Mouse (Mus musculus) heart, embryonic 14.5 days (tissue): ENCODE measurements at regions not wholly inside any gene's neighbourhood (a gene's known extent, or its start where the extent isn't known, plus 50 kb on each side); places are given as distances from the start of the nearest gene placed in this dataset.

ENCODE experiments used
- ATAC-seq: fragments of 200-750 bp; cut with Nextera tagmentation; 2 replicates; pipeline ENCODE4 v1.8.0; 2017; ENCODE audit warnings: low read depth, moderate TSS enrichment; ENCODE audit not compliant: insufficient number of reproducible peaks, insufficient read depth, low FRiP score
- H3K27ac ChIP-seq, 2 experiments: fragments of 200-500 bp in 1 of 2; fragments of 300-500 bp in 1 of 2; sonication (generic) in 1 of 2; replicated peaks in 1 of 2; 2 replicates each; pipeline ENCODE4 v1.5.1; 2012 to 2014; ENCODE audit warnings: low read depth in 2 of 2, low read length in 2 of 2, control low read depth in 1 of 2, mild to moderate bottlenecking in 1 of 2, mixed read lengths in 1 of 2; ENCODE audit not compliant: control insufficient read depth in 1 of 2, insufficient read depth in 1 of 2
- H3K27me3 ChIP-seq: fragments of 300-500 bp; sonication (generic); 2 replicates; pipeline ENCODE4 v1.6.1; 2014; ENCODE audit warnings: mild to moderate bottlenecking, low read length, control low read depth; ENCODE audit not compliant: control insufficient read depth, insufficient read depth
- H3K36me3 ChIP-seq: fragments of 300-500 bp; sonication (generic); 2 replicates; pipeline ENCODE4 v1.6.1; 2014; ENCODE audit warnings: mild to moderate bottlenecking, control low read depth, low read length, mixed read lengths; ENCODE audit not compliant: control insufficient read depth, insufficient read depth
- H3K4me1 ChIP-seq, 2 experiments: fragments of 200-500 bp in 1 of 2; fragments of 300-500 bp in 1 of 2; sonication (generic) in 1 of 2; 2 replicates each; pipeline ENCODE4 v1.6.1; 2012 to 2014; ENCODE audit warnings: low read length in 2 of 2, control low read depth in 1 of 2, mixed read lengths in 1 of 2; ENCODE audit not compliant: control insufficient read depth in 2 of 2, insufficient read depth in 2 of 2
- H3K4me2 ChIP-seq: fragments of 300-500 bp; sonication (generic); 2 replicates; pipeline ENCODE4 v1.6.1; 2014; ENCODE audit warnings: mild to moderate bottlenecking, low read length
- H3K4me3 ChIP-seq, 2 experiments: fragments of 200-500 bp in 1 of 2; fragments of 300-500 bp in 1 of 2; sonication (generic) in 1 of 2; 2 replicates each; pipeline ENCODE4 v1.5.1; 2012 to 2014; ENCODE audit warnings: low read length in 2 of 2, mild to moderate bottlenecking in 2 of 2, control low read depth in 1 of 2, low read depth in 1 of 2, moderate library complexity in 1 of 2; ENCODE audit not compliant: control insufficient read depth in 1 of 2, insufficient read depth in 1 of 2
- H3K9ac ChIP-seq: fragments of 300-500 bp; sonication (generic); 2 replicates; pipeline ENCODE4 v1.6.1; 2014; ENCODE audit warnings: mild to moderate bottlenecking, low read length
- H3K9me3 ChIP-seq: fragments of 300-500 bp; sonication (generic); 2 replicates; pipeline ENCODE4 v1.6.1; 2016; ENCODE audit warnings: low read length, control low read depth; ENCODE audit not compliant: control insufficient read depth
- WGBS: fragments of 180-500 bp; shearing (Covaris S2); extraction: QIAGEN DNeasy Blood & Tissue Kit; methylation state at CpG from one replicate; pipeline ENCODE4 v1.1.7; 2014; 5-methylcytosine and 5-hydroxymethylcytosine counted together

DNA sequence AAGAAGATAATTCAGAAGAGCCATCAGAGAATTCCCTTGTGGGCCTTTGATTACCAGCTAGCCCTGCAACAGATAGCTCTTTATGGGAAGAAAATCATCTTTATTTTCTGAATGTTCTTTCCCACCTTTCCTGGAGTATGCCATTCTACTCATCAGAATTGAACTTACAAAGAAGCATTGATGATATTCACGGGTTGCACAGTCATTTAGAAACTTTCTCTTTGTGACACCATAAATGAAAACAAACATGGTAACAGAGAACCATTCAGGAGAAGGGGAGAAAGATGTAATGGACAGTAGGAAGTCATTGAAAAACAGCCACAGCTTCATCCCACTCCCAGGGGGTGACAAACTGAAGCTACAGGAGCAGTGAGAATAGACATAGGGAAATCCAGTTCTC is 243.6 kb upstream of the Atp11b start:
- Histone ChIP-seq H3K36me3 (no peaks in the 10 kb centered on the region), H3K27me3 (no peaks in the 10 kb centered on the region), H3K27ac (no peak overlapping the region), H3K9ac (no peak overlapping the region), H3K9me3 (no peaks in the 10 kb centered on the region), H3K4me3 (no peak overlapping the region), H3K4me1 (no peaks in the 10 kb centered on the region), H3K4me2 (no peak overlapping the region)
- ATAC-seq: no peak
- 70% methylated on average over 1 of the region's 1 CpGs for WGBS

DNA sequence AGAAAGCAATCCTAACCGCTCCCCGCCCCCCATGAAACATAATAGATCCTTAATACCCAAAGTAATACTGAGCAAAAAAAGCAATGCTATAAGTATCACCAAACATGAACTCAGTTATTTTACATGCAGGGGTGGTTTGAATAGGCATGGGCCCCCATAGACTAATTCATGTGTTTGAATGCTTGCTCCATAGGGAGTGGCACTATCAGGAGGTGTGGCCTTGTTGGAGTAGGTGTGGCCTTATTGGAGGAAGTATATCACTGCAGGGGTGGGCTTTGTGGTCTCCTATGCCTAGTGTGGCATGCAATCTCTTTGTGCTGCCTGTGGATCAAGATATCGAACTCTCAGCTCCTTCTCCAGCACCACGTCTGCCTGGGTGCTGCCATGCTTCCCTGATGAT is 237.4 kb upstream of the Atp11b start:
- H3K27ac ChIP-seq: no peak overlapping the region
- WGBS: 78% methylated on average over 4 of the region's 4 CpGs
- no peaks in the 10 kb centered on the region for H3K4me1 ChIP-seq
- H3K4me2 ChIP-seq: no peak overlapping the region
- H3K27me3 ChIP-seq: no peaks in the 10 kb centered on the region
- H3K9ac ChIP-seq: no peak overlapping the region
- no peaks in the 10 kb centered on the region for H3K36me3 ChIP-seq
- ATAC-seq: no peak
- H3K4me3 ChIP-seq: no peak overlapping the region
- H3K9me3 ChIP-seq: no peaks in the 10 kb centered on the region

DNA sequence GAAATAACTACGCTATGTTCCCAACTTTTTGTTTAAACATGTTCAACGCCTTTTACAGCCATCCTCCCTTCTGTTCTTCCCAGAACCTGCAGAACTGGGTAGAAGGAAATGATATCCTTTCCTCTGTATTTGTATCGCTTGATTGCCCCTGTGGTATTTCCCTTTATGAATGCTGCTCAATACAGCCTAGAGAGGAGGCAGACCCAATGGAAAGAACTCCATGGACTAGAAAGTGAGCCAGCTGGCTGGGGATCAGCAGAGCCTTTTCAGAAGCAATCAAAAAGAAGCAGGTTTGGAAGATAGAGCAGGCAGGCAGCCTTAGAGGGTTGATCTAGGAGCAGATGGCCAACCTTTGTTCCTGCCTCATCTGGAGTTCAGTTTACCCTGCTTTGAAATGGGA is 233.8 kb upstream of the Atp11b start:
- ATAC-seq: no peak
- H3K4me1 ChIP-seq: no peaks in the 10 kb centered on the region
- H3K27me3 ChIP-seq: no peaks in the 10 kb centered on the region
- no peak overlapping the region for H3K4me2 ChIP-seq
- H3K27ac ChIP-seq: no peak overlapping the region
- no peak overlapping the region for H3K4me3 ChIP-seq
- no peaks in the 10 kb centered on the region for H3K36me3 ChIP-seq
- WGBS: 86% methylated on average over 3 of the region's 3 CpGs
- H3K9ac ChIP-seq: no peak overlapping the region
- H3K9me3 ChIP-seq: no peaks in the 10 kb centered on the region

- Histone ChIP-seq H3K9ac (no peak overlapping the region), H3K27me3 (no peaks in the 10 kb centered on the region), H3K4me3 (no peak overlapping the region), H3K36me3 (no peaks in the 10 kb centered on the region), H3K27ac (no peak overlapping the region), H3K4me2 (no peak overlapping the region), H3K4me1 (no peaks in the 10 kb centered on the region), H3K9me3 (no peaks in the 10 kb centered on the region)
- ATAC-seq: no peak
Observed at GRCm38 (mm10) chr3:35547696-35548095, 206.2 kb upstream of the Atp11b start.

DNA sequence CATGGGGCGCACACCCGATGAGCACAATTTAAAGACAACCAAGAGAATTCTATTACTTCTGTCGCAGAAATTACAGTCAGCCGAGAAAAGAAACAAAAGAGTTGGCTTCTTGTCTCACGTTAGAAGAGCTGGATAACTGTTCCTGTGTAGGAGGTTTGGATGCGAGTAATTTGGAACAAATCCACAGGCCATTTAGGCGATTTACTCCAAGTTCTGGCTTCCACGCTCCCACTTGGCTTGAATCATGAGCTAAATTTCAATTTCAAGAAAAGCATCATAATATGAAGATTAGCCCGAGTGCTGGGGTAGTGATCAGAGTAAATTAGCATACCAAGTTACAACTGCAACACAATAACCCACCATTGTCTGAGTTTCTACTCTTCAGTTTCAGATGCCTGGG is 202.1 kb upstream of the Atp11b start:
- Histone ChIP-seq H3K9me3 (no peaks in the 10 kb centered on the region), H3K4me2 (no peak overlapping the region), H3K9ac (no peak overlapping the region), H3K36me3 (no peaks in the 10 kb centered on the region), H3K4me3 (no peak overlapping the region), H3K27ac (no peak overlapping the region), H3K4me1 (no peaks in the 10 kb centered on the region), H3K27me3 (no peaks in the 10 kb centered on the region)
- 80% methylated on average over 9 of the region's 9 CpGs for WGBS
- no peak for ATAC-seq

DNA sequence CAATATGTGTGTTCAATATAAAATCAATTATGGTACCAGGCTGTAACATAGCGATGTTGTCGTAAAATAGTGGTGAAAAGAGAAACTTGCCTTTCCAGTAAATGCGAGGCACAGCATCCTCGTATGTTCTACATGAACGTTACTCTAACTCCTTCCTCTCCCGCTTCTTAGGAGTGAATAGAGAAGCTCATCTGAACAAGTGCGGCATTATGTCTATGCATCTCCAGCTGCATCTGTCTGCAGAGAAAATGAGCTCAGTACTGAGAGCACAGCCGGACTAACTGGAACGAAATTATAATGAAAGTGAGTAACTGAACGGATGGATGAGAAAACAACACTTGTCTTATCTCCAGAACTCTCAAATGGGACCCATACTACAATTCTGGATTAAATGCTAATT is 193.5 kb upstream of the Atp11b start:
- Histone ChIP-seq H3K9ac (no peak overlapping the region), H3K4me2 (no peak overlapping the region), H3K4me1 (no peaks in the 10 kb centered on the region), H3K27ac (no peak overlapping the region), H3K27me3 (no peaks in the 10 kb centered on the region), H3K4me3 (no peak overlapping the region), H3K9me3 (no peaks in the 10 kb centered on the region), H3K36me3 (no peaks in the 10 kb centered on the region)
- no peak for ATAC-seq
- WGBS: 87% methylated on average over 10 of the region's 10 CpGs

GRCm38 (mm10) chr3:35574402-35574801 is 179.5 kb upstream of the Atp11b start:
- ATAC-seq: no peak
- Histone ChIP-seq H3K4me1 (no peaks in the 10 kb centered on the region), H3K27me3 (no peaks in the 10 kb centered on the region), H3K9ac (no peak overlapping the region), H3K9me3 (no peaks in the 10 kb centered on the region), H3K27ac (no peak overlapping the region), H3K4me3 (no peak overlapping the region), H3K4me2 (no peak overlapping the region), H3K36me3 (no peaks in the 10 kb centered on the region)
- WGBS: 29% methylated on average over 10 of the region's 10 CpGs
